ENCODE assay signal across 26 mouse cellular contexts in the genomic region with DNA sequence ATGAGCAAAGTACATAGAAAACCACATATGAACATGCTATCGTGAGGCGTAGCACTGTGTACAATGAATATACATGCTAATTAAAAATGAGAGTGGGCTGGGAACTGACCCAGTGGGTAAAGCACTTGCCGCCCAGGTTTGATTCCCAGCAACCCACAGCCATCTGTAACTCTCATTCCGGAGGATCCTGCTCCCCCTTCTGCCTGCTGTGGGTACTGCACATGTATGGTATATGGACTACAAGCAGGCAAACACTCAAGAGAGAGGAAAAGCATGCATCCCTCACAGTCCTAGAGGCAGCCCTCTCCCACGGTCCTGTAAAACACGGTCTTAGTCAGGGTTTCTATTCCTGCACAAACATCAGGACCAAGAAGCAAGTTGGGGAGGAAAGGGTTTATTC.
DNase-seq lines count a peak whose midpoint lies in the region; ATAC-seq and TF ChIP-seq lines count a peak whose summit lies in the region.
"Had no signal": no experiment of that assay in that cellular context is flagged by ENCODE, and none has a peak within 500 bp of the region (broad histone marks: within the 10 kb centered on the region; RNA-seq: fewer than 3 reads in every experiment).

No protein-coding gene starts in this region.

- H3K4me2 ChIP-seq in liver, postnatal 0 days (ENCODE audit: low read depth, low read length) = no peak overlapping the region
- H3K4me2 ChIP-seq: forebrain, embryonic 15.5 days; hindbrain, embryonic 13.5 days; liver, embryonic 15.5 days; neural tube, embryonic 13.5 days had no signal

- H3K79me2 ChIP-seq in heart, adult 2 months (replicated peaks; ENCODE audit: control insufficient read depth, insufficient read depth, low read length) = no peaks in the 10 kb centered on the region

- WGBS in heart, adult 2 months = 88% methylated on average over 6 of the region's 6 CpGs
- WGBS in liver, postnatal 0 days (ENCODE audit: insufficient replicate concordance) = 89% methylated on average over 6 of the region's 6 CpGs

- DNase-seq in heart, adult 2 months = no peak
- no peak for DNase-seq in heart, adult 8-10 months (ENCODE audit: low spot score)
- no peak for DNase-seq in liver, postnatal 0 days
- DNase-seq in liver = no peak
- DNase-seq in ZHBTc4 (ENCODE audit: low read depth, low spot score) = peak; percentile 69
- DNase-seq: adrenal gland, postnatal 25 days; cerebellum, adult 11 months; cerebellum, adult 9-11 months; heart, postnatal 36 days; kidney, adult 2 months; lung, postnatal 10 days; retina, postnatal 1 day; right cerebral cortex, postnatal 25 days; spleen, adult 18-20 months; thymus, postnatal 14 days had no signal

- TF ChIP-seq CTCF in heart, adult 2 months (IDR thresholded peaks at IDR 0.05) = peak; percentile 18; the same call in 1 of the 2 replicates
- peak; percentile 28; the same call in 1 of the 2 replicates for TF ChIP-seq CTCF in liver, postnatal 0 days (IDR thresholded peaks at IDR 0.05; ENCODE audit: low read depth)
- peak; percentile 57 for TF ChIP-seq CTCF in ES-Bruce4 (IDR thresholded peaks at IDR 0.05; ENCODE audit: low read depth, low read length)

- ATAC-seq in liver, postnatal 0 days = no peak
- no peak for ATAC-seq in megakaryocyte progenitor cell, adult 5-6 weeks (replicated peaks; ENCODE audit: poor library complexity)
- ATAC-seq: CD4-positive, CD25-positive, alpha-beta regulatory T cell, adult 4 months; forebrain, embryonic 15.5 days; midbrain, embryonic 16.5 days had no signal

- no peaks in the 10 kb centered on the region for H3K27me3 ChIP-seq in heart, adult 2 months (ENCODE audit: control insufficient read depth, insufficient read depth, low read length)
- H3K27me3 ChIP-seq in liver, postnatal 0 days (ENCODE audit: insufficient read depth, low read length) = no peaks in the 10 kb centered on the region
- no peaks in the 10 kb centered on the region for H3K27me3 ChIP-seq in ES-Bruce4 (ENCODE audit: control insufficient read depth, insufficient read depth, low read length, poor library complexity, severe bottlenecking)
- H3K27me3 ChIP-seq: forebrain, embryonic 15.5 days; hindbrain, embryonic 13.5 days; neural tube, embryonic 13.5 days had no signal

- TF ChIP-seq POLR2A in heart, adult 2 months (IDR thresholded peaks at IDR 0.05; ENCODE audit: insufficient read depth, low read depth, low read length) = no peak
- TF ChIP-seq POLR2A in ES-Bruce4 (IDR thresholded peaks at IDR 0.05; ENCODE audit: insufficient read depth, low read length) = no peak

- intact Hi-C loops in heart, adult 2 months (cut with DNase I) = no loop called here

- H3K9me3 ChIP-seq in liver, postnatal 0 days (ENCODE audit: low read length) = no peaks in the 10 kb centered on the region
- no peaks in the 10 kb centered on the region for H3K9me3 ChIP-seq in ES-Bruce4 (replicated peaks; ENCODE audit: control insufficient read depth, insufficient read depth, low read length, poor library complexity, severe bottlenecking)
- H3K9me3 ChIP-seq: embryonic facial prominence, embryonic 10.5 days; liver, embryonic 15.5 days; neural tube, embryonic 13.5 days had no signal

- H3K4me3 ChIP-seq in heart, adult 2 months = no peak overlapping the region
- no peak overlapping the region for H3K4me3 ChIP-seq in liver, postnatal 0 days (ENCODE audit: low read depth, low read length)
- H3K4me3 ChIP-seq in ES-Bruce4 (ENCODE audit: low read depth, low read length) = no peak overlapping the region
- H3K4me3 ChIP-seq: embryonic facial prominence, embryonic 10.5 days; forebrain, embryonic 15.5 days; hindbrain, embryonic 13.5 days; liver, embryonic 15.5 days; myocyte; neural tube, embryonic 13.5 days had no signal

- TF ChIP-seq EP300 in heart, adult 2 months (IDR thresholded peaks at IDR 0.05; ENCODE audit: insufficient read depth, low read depth, low read length) = no peak
- TF ChIP-seq EP300 in liver, postnatal 0 days (IDR thresholded peaks at IDR 0.05; ENCODE audit: low read depth) = no peak
- TF ChIP-seq EP300 in ES-Bruce4 (IDR thresholded peaks at IDR 0.05; ENCODE audit: insufficient read depth, low read depth, low read length) = no peak

- H3K9ac ChIP-seq in heart, adult 2 months (ENCODE audit: low read depth, low read length) = no peak overlapping the region
- no peak overlapping the region for H3K9ac ChIP-seq in liver, postnatal 0 days (replicated peaks)
- no peak overlapping the region for H3K9ac ChIP-seq in ES-Bruce4 (ENCODE audit: low read depth, poor library complexity, severe bottlenecking)
- H3K9ac ChIP-seq: forebrain, embryonic 15.5 days; hindbrain, embryonic 13.5 days; liver, embryonic 15.5 days; neural tube, embryonic 13.5 days had no signal

- H3K4me1 ChIP-seq in heart, adult 2 months (ENCODE audit: control insufficient read depth, insufficient read depth, low read length) = peaks cover 4% of the 10 kb centered on the region
- H3K4me1 ChIP-seq in liver, postnatal 0 days (ENCODE audit: insufficient read depth) = peaks cover under 1% of the 10 kb centered on the region; the same call in 1 of the 2 replicates
- peaks cover 3% of the 10 kb centered on the region for H3K4me1 ChIP-seq in ES-Bruce4 (ENCODE audit: control insufficient read depth, insufficient read depth, low read length)

- no peaks in the 10 kb centered on the region for H3K36me3 ChIP-seq in heart, adult 2 months (ENCODE audit: control insufficient read depth, insufficient read depth, low read length)
- H3K36me3 ChIP-seq in liver, postnatal 0 days (replicated peaks; ENCODE audit: insufficient read depth, low read length) = no peaks in the 10 kb centered on the region
- no peaks in the 10 kb centered on the region for H3K36me3 ChIP-seq in ES-Bruce4 (ENCODE audit: control insufficient read depth, insufficient read depth, low read length, poor library complexity, severe bottlenecking)
- H3K36me3 ChIP-seq: embryonic facial prominence, embryonic 10.5 days; forebrain, embryonic 15.5 days; hindbrain, embryonic 13.5 days; liver, embryonic 15.5 days; neural tube, embryonic 13.5 days had no signal

- H3K27ac ChIP-seq in heart, adult 2 months = no peak overlapping the region
- no peak overlapping the region for H3K27ac ChIP-seq in liver, postnatal 0 days (ENCODE audit: low read depth)
- H3K27ac ChIP-seq in ES-Bruce4 (ENCODE audit: insufficient read depth, low read length) = no peak overlapping the region
- H3K27ac ChIP-seq: embryonic facial prominence, embryonic 10.5 days; forebrain, embryonic 15.5 days; hindbrain, embryonic 13.5 days; kidney, postnatal 0 days; liver, embryonic 15.5 days; neural tube, embryonic 13.5 days had no signal
